ENCODE assay signal across 25 mouse cellular contexts in genomic region chr11:68074686-68075085, GRCm38 (mm10).
DNase-seq lines count a peak whose midpoint lies in the region; ATAC-seq and TF ChIP-seq lines count a peak whose summit lies in the region.
"Had no signal": no experiment of that assay in that cellular context is flagged by ENCODE, and none has a peak within 500 bp of the region (broad histone marks: within the 10 kb centered on the region; RNA-seq: fewer than 3 reads in every experiment).

No protein-coding gene starts in this region.

- no peak overlapping the region for H3K9ac ChIP-seq in embryonic facial prominence, embryonic 11.5 days (replicated peaks; ENCODE audit: low read length)
- H3K9ac ChIP-seq in kidney, embryonic 15.5 days = no peak overlapping the region
- no peak overlapping the region for H3K9ac ChIP-seq in stomach, embryonic 14.5 days (replicated peaks; ENCODE audit: low read depth, low read length)
- H3K9ac ChIP-seq in stomach, postnatal 0 days (ENCODE audit: low read length) = no peak overlapping the region
- H3K9ac ChIP-seq: heart, embryonic 15.5 days; hindbrain, embryonic 13.5 days; liver, embryonic 14.5 days; midbrain, embryonic 13.5 days had no signal

- no peaks in the 10 kb centered on the region for H3K9me3 ChIP-seq in embryonic facial prominence, embryonic 11.5 days (replicated peaks; ENCODE audit: control insufficient read depth, low read length)
- H3K9me3 ChIP-seq in embryonic facial prominence, embryonic 10.5 days = no peaks in the 10 kb centered on the region
- H3K9me3 ChIP-seq in kidney, embryonic 15.5 days (replicated peaks) = no peaks in the 10 kb centered on the region
- no peaks in the 10 kb centered on the region for H3K9me3 ChIP-seq in stomach, embryonic 14.5 days (ENCODE audit: control insufficient read depth, low read depth, low read length)
- no peaks in the 10 kb centered on the region for H3K9me3 ChIP-seq in stomach, postnatal 0 days (ENCODE audit: control insufficient read depth, low read length)
- H3K9me3 ChIP-seq: G1E; heart, embryonic 10.5 days; heart, embryonic 15.5 days; hindbrain, embryonic 13.5 days; midbrain, embryonic 13.5 days had no signal

- H3K27ac ChIP-seq in embryonic facial prominence, embryonic 11.5 days (replicated peaks; ENCODE audit: low read depth, low read length) = no peak overlapping the region
- no peak overlapping the region for H3K27ac ChIP-seq in embryonic facial prominence, embryonic 10.5 days (replicated peaks)
- peak overlapping the region; percentile 32 for H3K27ac ChIP-seq in kidney, embryonic 15.5 days
- peak overlapping the region; percentile 39; the same call in 1 of the 2 replicates for H3K27ac ChIP-seq in stomach, embryonic 14.5 days (ENCODE audit: low read length)
- H3K27ac ChIP-seq in stomach, postnatal 0 days (replicated peaks) = no peak overlapping the region
- H3K27ac ChIP-seq: gastrocnemius, adult 2 months; heart, embryonic 10.5 days; heart, embryonic 15.5 days; hindbrain, embryonic 13.5 days; liver, embryonic 14.5 days; macrophage; midbrain, embryonic 13.5 days had no signal

- 32% methylated on average over 5 of the region's 5 CpGs for WGBS in embryonic facial prominence, embryonic 11.5 days
- WGBS in embryonic facial prominence, embryonic 10.5 days = 45% methylated on average over 5 of the region's 5 CpGs
- whole genome bisulfite sequencing in kidney, embryonic 15.5 days = 30% methylated on average over 5 of the region's 5 CpGs
- 48% methylated on average over 5 of the region's 5 CpGs for WGBS in stomach, embryonic 14.5 days
- WGBS in stomach, postnatal 0 days = 30% methylated on average over 5 of the region's 5 CpGs

- TF ChIP-seq EP300 in stomach, postnatal 0 days (optimal IDR thresholded peaks at IDR 0.05) = no peak

- no peak overlapping the region for H3K4me2 ChIP-seq in embryonic facial prominence, embryonic 11.5 days (ENCODE audit: low read depth, low read length)
- H3K4me2 ChIP-seq in kidney, embryonic 15.5 days = no peak overlapping the region
- H3K4me2 ChIP-seq in stomach, embryonic 14.5 days (replicated peaks; ENCODE audit: low read depth, low read length) = no peak overlapping the region
- no peak overlapping the region for H3K4me2 ChIP-seq in stomach, postnatal 0 days (replicated peaks; ENCODE audit: low read depth)
- H3K4me2 ChIP-seq: heart, embryonic 15.5 days; hindbrain, embryonic 13.5 days; midbrain, embryonic 13.5 days had no signal

- ATAC-seq in embryonic facial prominence, embryonic 11.5 days (replicated peaks; ENCODE audit: insufficient number of reproducible peaks, low FRiP score, low TSS enrichment, low read depth) = no peak
- ATAC-seq in kidney, embryonic 15.5 days (replicated peaks; ENCODE audit: low FRiP score) = no peak
- ATAC-seq in stomach, embryonic 14.5 days (ENCODE audit: insufficient number of reproducible peaks, insufficient read depth, low FRiP score, low read depth) = no peak
- no peak for ATAC-seq in stomach, postnatal 0 days (ENCODE audit: low FRiP score, low TSS enrichment)
- ATAC-seq: forebrain, embryonic 14.5 days; midbrain, embryonic 13.5 days had no signal

- TF ChIP-seq CTCF in stomach, postnatal 0 days (IDR thresholded peaks at IDR 0.05; ENCODE audit: low read depth) = no peak

- H3K4me1 ChIP-seq in embryonic facial prominence, embryonic 11.5 days (ENCODE audit: control insufficient read depth, insufficient read depth, low read length) = 0 out of 2 replicates have a peak, but pooled peaks cover 2% of the 10 kb centered on the region
- peaks cover 24% of the 10 kb centered on the region for H3K4me1 ChIP-seq in embryonic facial prominence, embryonic 10.5 days
- peaks cover 37% of the 10 kb centered on the region for H3K4me1 ChIP-seq in kidney, embryonic 15.5 days
- H3K4me1 ChIP-seq in stomach, embryonic 14.5 days (ENCODE audit: control insufficient read depth, insufficient read depth, low read length) = peaks cover 30% of the 10 kb centered on the region
- H3K4me1 ChIP-seq in stomach, postnatal 0 days (replicated peaks; ENCODE audit: control insufficient read depth, insufficient read depth) = no peaks in the 10 kb centered on the region; the same call in none of the 2 replicates
- H3K4me1 ChIP-seq: heart, embryonic 10.5 days had no signal

- DNase-seq in embryonic facial prominence, embryonic 11.5 days (ENCODE audit: low spot score) = peak; percentile 26
- DNase-seq in embryonic facial prominence, embryonic 10.5 days (ENCODE audit: low spot score) = no peak
- DNase-seq in kidney, postnatal 36 days = no peak
- no peak for DNase-seq in stomach, postnatal 0 days (ENCODE audit: low spot score)
- no peak for DNase-seq in spleen, adult 18-20 months
- DNase-seq in right cerebral cortex, postnatal 25 days = no peak
- DNase-seq: adrenal gland, postnatal 25 days; cerebellum, adult 11-12 months; cerebellum, postnatal 10 days; gastrocnemius, adult 2 months; heart, postnatal 36 days; kidney, adult 11 months; layer of hippocampus, adult 9-11 months; lung, adult 2 months; lung, postnatal 10 days had no signal

- H3K4me3 ChIP-seq in embryonic facial prominence, embryonic 11.5 days (ENCODE audit: low read depth, low read length) = no peak overlapping the region
- H3K4me3 ChIP-seq in embryonic facial prominence, embryonic 10.5 days = no peak overlapping the region
- no peak overlapping the region for H3K4me3 ChIP-seq in kidney, embryonic 15.5 days (replicated peaks)
- H3K4me3 ChIP-seq in stomach, embryonic 14.5 days (ENCODE audit: low read depth, low read length) = no peak overlapping the region
- no peak overlapping the region for H3K4me3 ChIP-seq in stomach, postnatal 0 days (ENCODE audit: low read depth, low read length)
- H3K4me3 ChIP-seq: gastrocnemius, adult 2 months; heart, embryonic 10.5 days; heart, embryonic 15.5 days; hindbrain, embryonic 13.5 days; midbrain, embryonic 13.5 days had no signal

- H3K36me3 ChIP-seq in embryonic facial prominence, embryonic 11.5 days (replicated peaks; ENCODE audit: control insufficient read depth, insufficient read depth, low read depth, low read length) = no peaks in the 10 kb centered on the region
- no peaks in the 10 kb centered on the region for H3K36me3 ChIP-seq in embryonic facial prominence, embryonic 10.5 days (replicated peaks)
- H3K36me3 ChIP-seq in kidney, embryonic 15.5 days = no peaks in the 10 kb centered on the region
- no peaks in the 10 kb centered on the region for H3K36me3 ChIP-seq in stomach, embryonic 14.5 days (ENCODE audit: control insufficient read depth, insufficient read depth, low read length)
- no peaks in the 10 kb centered on the region for H3K36me3 ChIP-seq in stomach, postnatal 0 days (ENCODE audit: control insufficient read depth, insufficient read depth, low read length)
- H3K36me3 ChIP-seq: heart, embryonic 10.5 days; heart, embryonic 15.5 days; hindbrain, embryonic 13.5 days; midbrain, embryonic 13.5 days had no signal

- H3K27me3 ChIP-seq in embryonic facial prominence, embryonic 11.5 days (ENCODE audit: control insufficient read depth, insufficient read depth, low read length) = no peaks in the 10 kb centered on the region
- peaks cover 4% of the 10 kb centered on the region; the same call in 1 of the 2 replicates for H3K27me3 ChIP-seq in embryonic facial prominence, embryonic 10.5 days (replicated peaks; ENCODE audit: low read depth, poor library complexity, severe bottlenecking)
- H3K27me3 ChIP-seq in kidney, embryonic 15.5 days = no peaks in the 10 kb centered on the region
- H3K27me3 ChIP-seq in stomach, embryonic 14.5 days (ENCODE audit: control insufficient read depth, insufficient read depth, low read length) = no peaks in the 10 kb centered on the region
- no peaks in the 10 kb centered on the region for H3K27me3 ChIP-seq in stomach, postnatal 0 days (ENCODE audit: control insufficient read depth, insufficient read depth, low read length)
- H3K27me3 ChIP-seq: heart, embryonic 15.5 days; midbrain, embryonic 13.5 days had no signal

Comparison
In these comparisons a context has a peak if more than half of its experiments do, and no peak if none do; other contexts are left out.
1. H3K27ac ChIP-seq: peak in kidney, embryonic 15.5 days (single experiment) and stomach, embryonic 14.5 days (single experiment); none in embryonic facial prominence, embryonic 11.5 days (single experiment), embryonic facial prominence, embryonic 10.5 days (single experiment) and stomach, postnatal 0 days (single experiment).